Mouse (Mus musculus) brain, embryonic 14.5 days (tissue): Measurements from ENCODE around the gene Lix1.

Experiments
- CTCF ChIP-seq: fragments of 200-500 bp; IDR thresholded peaks from 2 replicates; pipeline ENCODE4 v1.5.1; 2012; ENCODE audit warnings: inconsistent platforms, mild to moderate bottlenecking, moderate library complexity, borderline replicate concordance; ENCODE audit not compliant: insufficient read depth, insufficient read length; ENCODE audit errors: extremely low read depth
- POLR2A ChIP-seq: fragments of 200-500 bp; IDR thresholded peaks from 2 replicates; pipeline ENCODE4 v1.6.1; 2012; ENCODE audit warnings: mild to moderate bottlenecking, inconsistent platforms, borderline replicate concordance; ENCODE audit not compliant: poor library complexity, insufficient read depth, insufficient read length, severe bottlenecking; ENCODE audit errors: extremely low read depth

GRCm38 (mm10) chr17:17499278-17499677, 96.8 kb downstream of the Lix1 start:
- TF ChIP-seq POLR2A (no peak), CTCF (no peak)
